Mouse (Mus musculus): Measurements from ENCODE around the gene Astn1. TPM values are rescaled to one million over a fixed set of nuclear protein-coding genes. Genes with fewer than 3 reads are reported as not detected.
A peak's percentile ranks its signal among the peaks of the same experiment; 100 is the strongest.

Astn1 gene
- total and polyA plus RNA-seq, 3 experiments = not detected

GRCm38 (mm10) chr1:158701336-158701735 is 339.3 kb downstream of the Astn1 start:
- DNase-seq (ENCODE audit: low read depth, low spot score) = no peak
- H3K4me3 ChIP-seq (ENCODE audit: control insufficient read depth in 1 of 2, insufficient read depth in 1 of 2, low read depth in 2 of 2, low read length in 2 of 2) = no peak overlapping the region
- H3K9ac ChIP-seq (ENCODE audit: control insufficient read depth, low read depth, low read length, poor library complexity, severe bottlenecking) = no peak overlapping the region
- no peaks in the 10 kb centered on the region for H3K27me3 ChIP-seq (ENCODE audit: control insufficient read depth in 1 of 2, insufficient read depth in 2 of 2, low read length in 2 of 2)
- H3K36me3 ChIP-seq (ENCODE audit: control insufficient read depth in 1 of 2, insufficient read depth in 2 of 2, low read length in 2 of 2) = peaks cover 0 to 2% of the 10 kb centered on the region in 2 experiments; a peak in 2 of 4 replicates
- H3K27ac ChIP-seq (ENCODE audit: control insufficient read depth, low read depth, low read length) = no peak overlapping the region
- H3K9me3 ChIP-seq (replicated peaks; ENCODE audit: insufficient read depth, low read length) = no peaks in the 10 kb centered on the region
- no peak for TF ChIP-seq MYC (IDR thresholded peaks at IDR 0.05; ENCODE audit: low read depth, low read length)
- no peak for TF ChIP-seq SMC3 (IDR thresholded peaks at IDR 0.05; ENCODE audit: low read depth, low read length)
- TF ChIP-seq RAD21 (IDR thresholded peaks at IDR 0.05; ENCODE audit: low read depth, low read length) = no peak
- TF ChIP-seq EP300 (IDR thresholded peaks at IDR 0.05; ENCODE audit: low read depth in 1 of 2, low read length in 2 of 2) = no peak
- no peak for TF ChIP-seq GABPA (IDR thresholded peaks at IDR 0.05; ENCODE audit: low read depth, low read length)
- no peak for TF ChIP-seq MYB (IDR thresholded peaks at IDR 0.05; ENCODE audit: low read depth, low read length)
- TF ChIP-seq SIN3A (IDR thresholded peaks at IDR 0.05; ENCODE audit: low read length) = no peak
- no peak for TF ChIP-seq ZNF384 (IDR thresholded peaks at IDR 0.05; ENCODE audit: low read depth, low read length)
- no peak for TF ChIP-seq MAX (IDR thresholded peaks at IDR 0.05; ENCODE audit: low read length)
- TF ChIP-seq E2F4 (IDR thresholded peaks at IDR 0.05; ENCODE audit: borderline replicate concordance, low read depth, low read length) = no peak
- no peak for TF ChIP-seq KAT2A (conservative IDR thresholded peaks at IDR 0.05; ENCODE audit: low read depth, low read length)
- TF ChIP-seq HCFC1 (IDR thresholded peaks at IDR 0.05; ENCODE audit: low read depth, low read length) = no peak
- TF ChIP-seq USF2 (IDR thresholded peaks at IDR 0.05; ENCODE audit: borderline replicate concordance in 1 of 2, insufficient read depth in 1 of 2, low read depth in 1 of 2, low read length in 2 of 2) = no peak
- no peak for TF ChIP-seq JUND (IDR thresholded peaks at IDR 0.05; ENCODE audit: low read depth, low read length)
- peaks cover 0 to 3% of the 10 kb centered on the region in 2 experiments; a peak in 1 of 4 replicates for H3K4me1 ChIP-seq (ENCODE audit: control insufficient read depth in 1 of 2, insufficient read depth in 2 of 2, low read length in 2 of 2)
- H3K79me2 ChIP-seq (ENCODE audit: control insufficient read depth, insufficient read depth, low read length, poor library complexity) = no peaks in the 10 kb centered on the region

- H3K4me1 ChIP-seq (ENCODE audit: control insufficient read depth in 1 of 2, insufficient read depth in 2 of 2, low read length in 2 of 2) = no peaks in the 10 kb centered on the region
- H3K36me3 ChIP-seq (ENCODE audit: control insufficient read depth in 1 of 2, insufficient read depth in 2 of 2, low read length in 2 of 2) = no peaks in the 10 kb centered on the region
- no peaks in the 10 kb centered on the region for H3K9me3 ChIP-seq (replicated peaks; ENCODE audit: insufficient read depth, low read length)
- TF ChIP-seq CHD1 (IDR thresholded peaks at IDR 0.05; ENCODE audit: low read depth, low read length) = no peak
- no peak for TF ChIP-seq NELFE (IDR thresholded peaks at IDR 0.05; ENCODE audit: low read depth, low read length)
- TF ChIP-seq USF2 (IDR thresholded peaks at IDR 0.05; ENCODE audit: borderline replicate concordance in 1 of 2, insufficient read depth in 1 of 2, low read depth in 1 of 2, low read length in 2 of 2) = no peak
- no peak for TF ChIP-seq ZNF384 (IDR thresholded peaks at IDR 0.05; ENCODE audit: low read depth, low read length)
- TF ChIP-seq RAD21 (IDR thresholded peaks at IDR 0.05; ENCODE audit: low read depth, low read length) = peak; percentile 8
- no peak for TF ChIP-seq TAL1 (IDR thresholded peaks at IDR 0.05; ENCODE audit: low read length)
- peak in 1 of 3 experiments; percentile 5; a peak in 1 of 6 replicates for TF ChIP-seq CTCF (IDR thresholded peaks at IDR 0.05 in 2 of 3, conservative IDR thresholded peaks at IDR 0.05 in 1 of 3; ENCODE audit: control insufficient read depth in 1 of 3, insufficient read depth in 1 of 3, low read depth in 2 of 3, low read length in 3 of 3, poor library complexity in 1 of 3, severe bottlenecking in 1 of 3)
- TF ChIP-seq USF1 (IDR thresholded peaks at IDR 0.05; ENCODE audit: low read depth, low read length) = no peak
- no peak overlapping the region for H3K4me3 ChIP-seq (ENCODE audit: control insufficient read depth in 1 of 2, insufficient read depth in 1 of 2, low read depth in 2 of 2, low read length in 2 of 2)
- no peaks in the 10 kb centered on the region for H3K79me2 ChIP-seq (ENCODE audit: control insufficient read depth, insufficient read depth, low read length, poor library complexity)
- no peak for DNase-seq (ENCODE audit: low read depth, low spot score)
- H3K9ac ChIP-seq (ENCODE audit: control insufficient read depth, low read depth, low read length, poor library complexity, severe bottlenecking) = no peak overlapping the region
- H3K27me3 ChIP-seq (ENCODE audit: control insufficient read depth in 1 of 2, insufficient read depth in 2 of 2, low read length in 2 of 2) = no peaks in the 10 kb centered on the region
- no peak overlapping the region for H3K27ac ChIP-seq (ENCODE audit: control insufficient read depth, low read depth, low read length)
These were observed 351.4 kb downstream of the Astn1 start for GRCm38 (mm10) chr1:158713301-158714095.

Data from MEL (cell line).